Mouse (Mus musculus): ENCODE data around the gene Fam57b. TPM values are rescaled to one million over a fixed set of nuclear protein-coding genes. Genes with fewer than 3 reads are reported as not detected.

Gene Fam57b
- total RNA-seq, 2 experiments from 2014 or later = 165 to 167 TPM

GRCm38 (mm10) chr7:126823202-126823711 is 25.8 kb downstream of the Fam57b start:
- DNase-seq = peak; percentile 81
- intact Hi-C loops (cut with DNase I) = loop anchor here (5.0 kb wide), 1 partner anchor 149 kb away; no protein-coding TSS in a partner anchor

GRCm38 (mm10) chr7:126823940-126824339 is 26.5 kb downstream of the Fam57b start:
- intact Hi-C loops (cut with DNase I) = loop anchor here (5.0 kb wide), 1 partner anchor 148 kb away; no protein-coding TSS in a partner anchor
- no peak for DNase-seq

- intact Hi-C loops (cut with DNase I) = loop anchor here (5.0 kb wide), 1 partner anchor 287 kb away; no protein-coding TSS in a partner anchor
- no peak for DNase-seq
These were observed 27.9 kb downstream of the Fam57b start for GRCm38 (mm10) chr7:126825403-126825802.

GRCm38 (mm10) chr7:126825952-126826351 is 28.5 kb downstream of the Fam57b start:
- intact Hi-C loops (cut with DNase I) = loop anchor here (5.0 kb wide), 1 partner anchor 286 kb away; no protein-coding TSS in a partner anchor

GRCm38 (mm10) chr7:126831539-126831938 is 34.1 kb downstream of the Fam57b start, which contains the start of gene 4930451I11Rik:
TSS of gene 4930451I11Rik (minus strand) at chr7:126831639.
- intact Hi-C loops (cut with DNase I) = no loop called here

More at GRCm38 (mm10) chr7:126825952-126826351, 28.5 kb downstream of the Fam57b start:
- no peak for DNase-seq

GRCm38 (mm10) chr7:126832036-126832598 is 34.6 kb downstream of the Fam57b start:
- peak; percentile 83 for DNase-seq
- intact Hi-C loops (cut with DNase I) = no loop called here

More at GRCm38 (mm10) chr7:126831539-126831938, 34.1 kb downstream of the Fam57b start, which contains the start of gene 4930451I11Rik:
- no peak for DNase-seq

- intact Hi-C loops (cut with DNase I) = no loop called here
- DNase-seq = no peak
These were observed 35.8 kb downstream of the Fam57b start for GRCm38 (mm10) chr7:126833294-126833693.

- intact Hi-C loops (cut with DNase I) = no loop called here
- no peak for DNase-seq
These were observed 45.8 kb downstream of the Fam57b start for GRCm38 (mm10) chr7:126843276-126843675.

GRCm38 (mm10) chr7:126845516-126845915 is 48.0 kb downstream of the Fam57b start:
- intact Hi-C loops (cut with DNase I) = no loop called here
- DNase-seq = no peak

GRCm38 (mm10) chr7:126847116-126847420 is 49.6 kb downstream of the Fam57b start, which contains the start of gene Doc2a:
TSS of gene Doc2a (plus strand) at chr7:126847416.
- intact Hi-C loops (cut with DNase I) = no loop called here
- no peak for DNase-seq

GRCm38 (mm10) chr7:126847421-126848398 is 50.2 kb downstream of the Fam57b start:
- DNase-seq = peak; percentile 71
- intact Hi-C loops (cut with DNase I) = no loop called here

- intact Hi-C loops (cut with DNase I) = no loop called here
- DNase-seq = no peak
These were observed 51.3 kb downstream of the Fam57b start for GRCm38 (mm10) chr7:126848794-126849193.

GRCm38 (mm10) chr7:126850161-126850560 is 52.7 kb downstream of the Fam57b start:
- DNase-seq = no peak
- intact Hi-C loops (cut with DNase I) = no loop called here

- intact Hi-C loops (cut with DNase I) = no loop called here
- no peak for DNase-seq
These were observed 53.7 kb downstream of the Fam57b start for GRCm38 (mm10) chr7:126851192-126851591.

- DNase-seq = no peak
- intact Hi-C loops (cut with DNase I) = no loop called here
These were observed 56.0 kb downstream of the Fam57b start for GRCm38 (mm10) chr7:126853454-126853853.

- intact Hi-C loops (cut with DNase I) = no loop called here
- DNase-seq = no peak
These were observed 58.2 kb downstream of the Fam57b start for GRCm38 (mm10) chr7:126855641-126856040.

GRCm38 (mm10) chr7:126856741-126857420 is 59.4 kb downstream of the Fam57b start:
- no peak for DNase-seq
- intact Hi-C loops (cut with DNase I) = no loop called here

GRCm38 (mm10) chr7:126860987-126861386 is 63.5 kb downstream of the Fam57b start:
- no peak for DNase-seq
- intact Hi-C loops (cut with DNase I) = no loop called here

- peak; percentile 96 for DNase-seq
- intact Hi-C loops (cut with DNase I) = no loop called here
These were observed 64.1 kb downstream of the Fam57b start, which contains the start of gene Hirip3 for GRCm38 (mm10) chr7:126861429-126862130. TSS of gene Hirip3 (plus strand) at chr7:126861972.
